Mouse (Mus musculus) hindbrain, embryonic 11.5 days (tissue): ENCODE results near the gene Dnah3. TPM values are rescaled to one million over a fixed set of nuclear protein-coding genes. Genes with fewer than 3 reads are reported as not detected.
A peak's percentile ranks its signal among the peaks of the same experiment; 100 is the strongest.

Experiments used
- ATAC-seq: fragments of 200-750 bp; cut with Nextera tagmentation; 2 replicates; pipeline ENCODE4 v1.8.0; 2017; ENCODE audit warnings: mild to moderate bottlenecking, moderate TSS enrichment, moderate library complexity; ENCODE audit not compliant: low FRiP score
- DNase-seq: peaks from one replicate; pipeline ENCODE4 v3.0.0-alpha.2; 2015; ENCODE audit warnings: low spot score
- H3K27ac ChIP-seq: fragments of 300-500 bp; sonication (generic); 2 replicates; pipeline ENCODE4 v1.5.1; 2014; ENCODE audit warnings: mild to moderate bottlenecking, low read depth, low read length
- H3K27me3 ChIP-seq: fragments of 300-500 bp; sonication (generic); 2 replicates; pipeline ENCODE4 v1.6.1; 2014; ENCODE audit warnings: mild to moderate bottlenecking, low read length, moderate library complexity, mixed read lengths; ENCODE audit not compliant: control insufficient read depth, insufficient read depth
- H3K36me3 ChIP-seq: fragments of 300-500 bp; sonication (generic); 2 replicates; pipeline ENCODE4 v1.6.1; 2014; ENCODE audit warnings: mild to moderate bottlenecking, low read length, moderate library complexity, mixed read lengths; ENCODE audit not compliant: control insufficient read depth, insufficient read depth
- H3K4me1 ChIP-seq: fragments of 300-500 bp; sonication (generic); replicated peaks from 2 replicates; pipeline ENCODE4 v1.6.1; 2014; ENCODE audit warnings: low read length, mixed read lengths; ENCODE audit not compliant: control insufficient read depth, insufficient read depth
- H3K4me2 ChIP-seq: fragments of 300-500 bp; sonication (generic); replicated peaks from 2 replicates; pipeline ENCODE4 v1.6.1; 2014; ENCODE audit warnings: mild to moderate bottlenecking, low read depth, low read length
- H3K4me3 ChIP-seq: fragments of 300-500 bp; sonication (generic); 2 replicates; pipeline ENCODE4 v1.5.1; 2014; ENCODE audit warnings: low read depth, low read length
- H3K9ac ChIP-seq: fragments of 300-500 bp; sonication (generic); 2 replicates; pipeline ENCODE4 v1.6.1; 2014; ENCODE audit warnings: low read depth, low read length
- H3K9me3 ChIP-seq: fragments of 300-500 bp; sonication (generic); 2 replicates; pipeline ENCODE4 v1.6.1; 2016; ENCODE audit warnings: low read length; ENCODE audit not compliant: control insufficient read depth
- WGBS: fragments of 180-500 bp; shearing (Covaris S2); extraction: QIAGEN DNeasy Blood & Tissue Kit; methylation state at CpG from one replicate; pipeline ENCODE4 v1.1.7; 2014; 5-methylcytosine and 5-hydroxymethylcytosine counted together
- polyA plus RNA-seq: library from polyadenylated mRNA; unstranded; fragments of >200 nt; fragmentation: Nextera tagmentation; extraction: Ambion mirVana; gene quantifications from 2 replicates; pipeline ENCODE4 v1.2.1, GENCODE M21; 2014

Dnah3 gene
- polyA plus RNA-seq, 1 experiment from 2014 or later, result 0.34 TPM

- H3K36me3 ChIP-seq, result no peaks in the 10 kb centered on the region
- no peaks in the 10 kb centered on the region for H3K4me1 ChIP-seq
- DNase-seq (no peak), ATAC-seq (no peak)
- no peak overlapping the region for H3K27ac ChIP-seq
- H3K4me2 ChIP-seq, result no peak overlapping the region
- WGBS, result 84% methylated on average over 3 of the region's 3 CpGs
- H3K9me3 ChIP-seq, result no peaks in the 10 kb centered on the region
- no peak overlapping the region for H3K4me3 ChIP-seq
- no peak overlapping the region for H3K9ac ChIP-seq
- H3K27me3 ChIP-seq, result no peaks in the 10 kb centered on the region
These were observed 14.9 kb downstream of the Dnah3 start for GRCm38 (mm10) chr7:120080177-120080576.

GRCm38 (mm10) chr7:120069164-120069563, 25.9 kb downstream of the Dnah3 start:
- ATAC-seq (peak; percentile 81), DNase-seq (peak; percentile 18)
- no peak overlapping the region for H3K4me2 ChIP-seq
- no peak overlapping the region for H3K27ac ChIP-seq
- H3K27me3 ChIP-seq, result no peaks in the 10 kb centered on the region
- 34% methylated on average over 3 of the region's 3 CpGs for WGBS
- H3K36me3 ChIP-seq, result no peaks in the 10 kb centered on the region
- no peak overlapping the region for H3K9ac ChIP-seq
- no peaks in the 10 kb centered on the region for H3K9me3 ChIP-seq
- H3K4me1 ChIP-seq, result no peaks in the 10 kb centered on the region
- no peak overlapping the region for H3K4me3 ChIP-seq

GRCm38 (mm10) chr7:120068114-120068513, 27.0 kb downstream of the Dnah3 start:
- no peaks in the 10 kb centered on the region for H3K36me3 ChIP-seq
- no peak overlapping the region for H3K4me3 ChIP-seq
- H3K4me1 ChIP-seq, result no peaks in the 10 kb centered on the region
- no peak overlapping the region for H3K9ac ChIP-seq
- WGBS, result 86% methylated on average over 3 of the region's 3 CpGs
- H3K4me2 ChIP-seq, result no peak overlapping the region
- ATAC-seq (0 out of 2 replicates have a peak, but pooled peaks have one; percentile 38), DNase-seq (no peak)
- no peaks in the 10 kb centered on the region for H3K27me3 ChIP-seq
- no peaks in the 10 kb centered on the region for H3K9me3 ChIP-seq
- H3K27ac ChIP-seq, result no peak overlapping the region

GRCm38 (mm10) chr7:120064045-120064444, 31.0 kb downstream of the Dnah3 start:
- Histone ChIP-seq H3K9me3 (no peaks in the 10 kb centered on the region), H3K36me3 (no peaks in the 10 kb centered on the region), H3K4me1 (no peaks in the 10 kb centered on the region), H3K4me3 (no peak overlapping the region), H3K27ac (no peak overlapping the region), H3K4me2 (no peak overlapping the region), H3K9ac (no peak overlapping the region), H3K27me3 (no peaks in the 10 kb centered on the region)
- 93% methylated on average over 1 of the region's 1 CpGs for WGBS
- DNase-seq (no peak), ATAC-seq (no peak)

- Histone ChIP-seq H3K4me3 (no peak overlapping the region), H3K9me3 (no peaks in the 10 kb centered on the region), H3K27me3 (no peaks in the 10 kb centered on the region), H3K4me1 (no peaks in the 10 kb centered on the region), H3K27ac (no peak overlapping the region), H3K9ac (no peak overlapping the region), H3K36me3 (no peaks in the 10 kb centered on the region), H3K4me2 (no peak overlapping the region)
- ATAC-seq, result no peak
- no peak for DNase-seq
- WGBS, result 87% methylated on average over 3 of the region's 3 CpGs
These were observed 39.6 kb downstream of the Dnah3 start for GRCm38 (mm10) chr7:120055479-120055878.

GRCm38 (mm10) chr7:120054016-120054415, 41.1 kb downstream of the Dnah3 start:
- Histone ChIP-seq H3K27me3 (no peaks in the 10 kb centered on the region), H3K4me3 (no peak overlapping the region), H3K4me1 (no peaks in the 10 kb centered on the region), H3K9me3 (no peaks in the 10 kb centered on the region), H3K36me3 (no peaks in the 10 kb centered on the region), H3K9ac (no peak overlapping the region), H3K27ac (no peak overlapping the region), H3K4me2 (no peak overlapping the region)
- no peak for DNase-seq
- ATAC-seq, result no peak
- 69% methylated on average over 2 of the region's 2 CpGs for WGBS

GRCm38 (mm10) chr7:120050447-120050846, 44.6 kb downstream of the Dnah3 start:
- Histone ChIP-seq H3K36me3 (no peaks in the 10 kb centered on the region), H3K4me1 (no peaks in the 10 kb centered on the region), H3K9ac (no peak overlapping the region), H3K27me3 (no peaks in the 10 kb centered on the region), H3K9me3 (no peaks in the 10 kb centered on the region), H3K4me3 (no peak overlapping the region), H3K4me2 (no peak overlapping the region), H3K27ac (no peak overlapping the region)
- ATAC-seq (no peak), DNase-seq (no peak)

- H3K27ac ChIP-seq, result no peak overlapping the region
- no peaks in the 10 kb centered on the region for H3K36me3 ChIP-seq
- no peaks in the 10 kb centered on the region for H3K4me1 ChIP-seq
- H3K4me3 ChIP-seq, result no peak overlapping the region
- DNase-seq (no peak), ATAC-seq (no peak)
- H3K9me3 ChIP-seq, result no peaks in the 10 kb centered on the region
- H3K9ac ChIP-seq, result no peak overlapping the region
- no peak overlapping the region for H3K4me2 ChIP-seq
- 89% methylated on average over 3 of the region's 3 CpGs for WGBS
- no peaks in the 10 kb centered on the region for H3K27me3 ChIP-seq
These were observed 51.1 kb downstream of the Dnah3 start for GRCm38 (mm10) chr7:120043990-120044389.

GRCm38 (mm10) chr7:120036422-120036821, 58.7 kb downstream of the Dnah3 start:
- H3K4me2 ChIP-seq, result no peak overlapping the region
- no peak overlapping the region for H3K9ac ChIP-seq
- H3K36me3 ChIP-seq, result no peaks in the 10 kb centered on the region
- 74% methylated on average over 5 of the region's 5 CpGs for WGBS
- DNase-seq (no peak), ATAC-seq (no peak)
- H3K4me1 ChIP-seq, result no peaks in the 10 kb centered on the region
- no peaks in the 10 kb centered on the region for H3K27me3 ChIP-seq
- no peaks in the 10 kb centered on the region for H3K9me3 ChIP-seq
- H3K4me3 ChIP-seq, result no peak overlapping the region
- H3K27ac ChIP-seq, result no peak overlapping the region
